Mouse (Mus musculus): ENCODE data around the gene Traf3ip2. TPM values are rescaled to one million over a fixed set of nuclear protein-coding genes. Genes with fewer than 3 reads are reported as not detected.
A peak's percentile ranks its signal among the peaks of the same experiment; 100 is the strongest.

Gene Traf3ip2
- polyA plus RNA-seq, 1 experiment from 2014 or later = 6.7 TPM

DNA sequence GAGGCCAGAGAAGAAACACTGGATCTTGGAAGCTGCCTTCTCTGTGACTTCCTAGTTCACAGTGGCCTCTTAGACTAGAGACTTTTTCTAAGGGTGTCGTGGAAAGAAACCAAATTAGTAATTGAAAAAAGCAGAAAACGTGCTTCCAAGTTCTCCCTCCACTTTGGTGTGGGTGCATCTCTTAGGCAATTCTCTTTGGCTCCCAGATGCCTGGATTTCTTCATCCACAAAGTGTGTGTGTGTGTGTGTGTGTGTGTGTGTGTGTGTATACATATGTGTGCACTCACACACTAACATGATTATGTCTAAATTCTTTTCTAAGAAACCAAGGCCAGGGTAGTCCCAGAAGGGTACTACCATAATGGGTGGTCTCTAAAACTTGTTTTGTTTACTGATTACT lies 1.2 kb downstream of the Traf3ip2 start:
- no peak for ATAC-seq
- H3K27ac ChIP-seq (ENCODE audit: low read depth, low read length) = no peak overlapping the region; the same call in 1 of the 2 replicates
- no peaks in the 10 kb centered on the region for H3K36me3 ChIP-seq (ENCODE audit: control insufficient read depth, insufficient read depth, low read length)
- peaks cover 14% of the 10 kb centered on the region for H3K4me1 ChIP-seq (ENCODE audit: control insufficient read depth, insufficient read depth, low read depth, low read length)
- no peaks in the 10 kb centered on the region for H3K27me3 ChIP-seq (replicated peaks; ENCODE audit: control insufficient read depth, insufficient read depth, low read length)
- H3K4me2 ChIP-seq (ENCODE audit: low read length) = peak overlapping the region; percentile 34; the same call in 1 of the 2 replicates
- H3K9me3 ChIP-seq (ENCODE audit: control insufficient read depth, low read length) = no peaks in the 10 kb centered on the region
- no peak overlapping the region for H3K4me3 ChIP-seq (ENCODE audit: low read length)
- no peak overlapping the region for H3K9ac ChIP-seq (ENCODE audit: low read depth, low read length)
- 25% methylated on average over 2 of the region's 2 CpGs for WGBS

DNA sequence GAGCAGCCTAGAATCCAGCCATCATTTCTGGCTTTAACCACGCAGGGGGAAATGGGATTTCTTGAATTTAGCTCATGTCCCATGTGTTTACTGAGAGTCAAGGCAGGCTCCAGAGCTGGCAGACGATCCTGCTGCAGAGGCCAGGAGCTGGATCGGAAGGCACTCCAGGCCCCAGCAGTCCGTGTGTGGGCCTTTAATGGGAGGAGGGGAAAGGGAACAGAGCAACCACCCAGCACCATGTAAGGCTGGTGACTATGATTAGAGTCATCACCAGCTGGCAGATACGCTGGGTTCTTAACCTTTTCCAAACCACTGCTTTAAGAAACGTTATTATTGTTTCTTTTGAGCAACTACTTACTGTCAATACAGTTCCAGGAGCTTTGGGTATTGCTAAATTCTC lies 1.9 kb downstream of the Traf3ip2 start:
- H3K9ac ChIP-seq (ENCODE audit: low read depth, low read length) = no peak overlapping the region
- no peaks in the 10 kb centered on the region for H3K36me3 ChIP-seq (ENCODE audit: control insufficient read depth, insufficient read depth, low read length)
- no peak overlapping the region; the same call in none of the 2 replicates for H3K27ac ChIP-seq (ENCODE audit: low read depth, low read length)
- H3K27me3 ChIP-seq (replicated peaks; ENCODE audit: control insufficient read depth, insufficient read depth, low read length) = no peaks in the 10 kb centered on the region
- 20% methylated on average over 6 of the region's 6 CpGs for WGBS
- H3K4me1 ChIP-seq (ENCODE audit: control insufficient read depth, insufficient read depth, low read depth, low read length) = peaks cover 14% of the 10 kb centered on the region
- no peak overlapping the region for H3K4me3 ChIP-seq (ENCODE audit: low read length)
- no peaks in the 10 kb centered on the region for H3K9me3 ChIP-seq (ENCODE audit: control insufficient read depth, low read length)
- H3K4me2 ChIP-seq (ENCODE audit: low read length) = no peak overlapping the region
- peak; percentile 82 for ATAC-seq

DNA sequence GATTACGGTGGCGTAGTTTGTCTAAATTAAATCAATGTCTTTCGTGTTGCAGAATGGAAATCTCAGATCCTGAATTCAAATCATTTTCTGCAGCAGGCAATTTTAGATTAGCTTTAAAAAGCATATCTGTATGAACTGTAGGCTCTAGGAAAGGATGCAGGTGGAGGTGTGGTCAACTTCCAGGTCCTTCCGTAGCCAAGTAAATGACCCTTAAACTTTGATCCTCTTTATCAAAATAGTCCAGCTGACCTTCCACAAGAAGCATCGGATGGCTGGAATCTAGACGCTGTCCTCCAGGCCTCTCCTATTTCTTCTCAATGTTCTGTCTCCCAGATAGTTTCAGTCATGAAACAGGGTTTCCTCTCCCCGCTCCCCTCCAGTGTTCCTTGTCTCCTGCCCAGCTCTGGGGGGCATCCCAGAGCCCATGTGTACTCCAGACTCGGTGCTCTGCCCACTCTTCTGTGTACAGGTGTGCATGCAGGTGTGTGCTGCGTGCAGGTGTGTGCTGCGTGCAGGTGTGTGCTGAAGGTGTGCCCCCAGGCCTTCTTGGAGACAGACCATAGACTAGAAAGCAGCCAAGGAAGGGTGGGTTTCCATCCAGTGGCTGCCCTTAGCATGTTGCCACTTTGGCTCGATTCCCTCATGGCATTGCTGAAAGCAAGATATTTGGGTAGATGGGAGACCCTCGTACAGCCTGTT lies 2.9 kb downstream of the Traf3ip2 start:
- H3K9me3 ChIP-seq (ENCODE audit: control insufficient read depth, low read length) = no peaks in the 10 kb centered on the region
- peaks cover 14% of the 10 kb centered on the region for H3K4me1 ChIP-seq (ENCODE audit: control insufficient read depth, insufficient read depth, low read depth, low read length)
- H3K9ac ChIP-seq (ENCODE audit: low read depth, low read length) = no peak overlapping the region
- H3K36me3 ChIP-seq (ENCODE audit: control insufficient read depth, insufficient read depth, low read length) = no peaks in the 10 kb centered on the region
- 91% methylated on average over 12 of the region's 12 CpGs for WGBS
- H3K4me3 ChIP-seq (ENCODE audit: low read length) = no peak overlapping the region
- H3K27me3 ChIP-seq (replicated peaks; ENCODE audit: control insufficient read depth, insufficient read depth, low read length) = no peaks in the 10 kb centered on the region
- H3K27ac ChIP-seq (ENCODE audit: low read depth, low read length) = no peak overlapping the region
- H3K4me2 ChIP-seq (ENCODE audit: low read length) = no peak overlapping the region
- no peak for ATAC-seq

DNA sequence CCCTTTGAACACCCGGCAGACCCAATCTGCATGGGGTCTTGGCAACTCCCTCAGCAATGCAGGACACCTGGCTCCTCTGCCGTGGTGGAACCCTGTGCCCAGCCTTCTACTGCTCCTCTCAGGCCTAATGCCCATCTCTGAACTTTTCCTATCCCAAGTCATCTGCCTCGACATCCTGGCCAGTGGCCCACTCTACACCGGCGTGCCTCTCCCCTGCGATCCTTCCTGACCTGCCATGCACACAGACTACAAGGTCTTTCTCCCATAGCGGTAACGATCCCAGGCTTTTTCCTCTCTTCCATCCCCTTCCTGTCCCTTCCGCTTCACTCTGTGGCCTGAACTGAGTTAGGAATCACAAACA lies 3.5 kb downstream of the Traf3ip2 start:
- Histone ChIP-seq H3K27me3 (replicated peaks; ENCODE audit: control insufficient read depth, insufficient read depth, low read length) (no peaks in the 10 kb centered on the region), H3K36me3 (ENCODE audit: control insufficient read depth, insufficient read depth, low read length) (no peaks in the 10 kb centered on the region), H3K9me3 (ENCODE audit: control insufficient read depth, low read length) (no peaks in the 10 kb centered on the region), H3K4me1 (ENCODE audit: control insufficient read depth, insufficient read depth, low read depth, low read length) (peaks cover 14% of the 10 kb centered on the region), H3K4me2 (ENCODE audit: low read length) (no peak overlapping the region), H3K9ac (ENCODE audit: low read depth, low read length) (no peak overlapping the region), H3K27ac (ENCODE audit: low read depth, low read length) (no peak overlapping the region), H3K4me3 (ENCODE audit: low read length) (no peak overlapping the region)
- ATAC-seq = no peak
- WGBS = 88% methylated on average over 9 of the region's 9 CpGs

DNA sequence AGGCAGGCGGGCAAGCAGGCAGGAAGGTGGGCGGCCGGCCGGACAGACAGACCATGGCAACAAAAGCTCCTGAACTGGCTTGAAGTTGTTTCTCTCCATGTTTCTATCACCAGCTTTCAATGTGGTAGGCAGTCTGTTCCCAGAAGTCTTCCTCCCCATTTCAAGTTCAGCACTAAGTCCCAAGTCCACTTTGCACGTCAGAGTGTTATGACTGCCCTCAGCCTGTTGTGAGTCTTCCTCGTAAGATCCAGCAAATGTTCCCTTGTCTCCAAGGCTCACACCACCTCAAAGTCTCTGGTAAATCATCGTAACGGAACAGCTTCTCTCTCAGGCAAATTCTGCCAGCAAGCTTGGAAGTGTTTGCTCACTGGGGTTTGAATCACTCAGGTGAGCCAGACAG lies 3.9 kb downstream of the Traf3ip2 start:
- H3K4me2 ChIP-seq (ENCODE audit: low read length) = no peak overlapping the region

DNA sequence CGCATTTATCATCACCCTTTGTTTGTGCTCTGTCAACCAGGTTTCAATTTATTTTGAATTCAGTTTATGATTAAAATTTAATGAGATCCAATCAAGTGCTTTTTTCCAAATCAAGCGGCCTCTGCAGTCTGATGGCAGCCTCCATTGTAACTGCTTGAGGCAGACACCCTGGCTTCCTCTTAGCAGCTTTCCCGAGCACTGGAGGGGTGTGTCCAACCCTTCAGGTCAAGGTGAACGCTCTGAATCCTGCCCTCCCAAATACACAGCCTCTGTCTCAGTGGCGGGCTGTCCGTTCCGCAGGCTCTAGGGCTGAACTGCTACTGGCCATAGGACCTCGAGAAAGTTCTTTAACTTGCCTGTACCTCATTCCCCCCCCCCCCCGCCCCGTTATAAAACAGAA lies 5.7 kb downstream of the Traf3ip2 start:
- H3K4me1 ChIP-seq (ENCODE audit: control insufficient read depth, insufficient read depth, low read depth, low read length) = peaks cover 8% of the 10 kb centered on the region
- H3K27ac ChIP-seq (ENCODE audit: low read depth, low read length) = no peak overlapping the region
- no peaks in the 10 kb centered on the region for H3K27me3 ChIP-seq (replicated peaks; ENCODE audit: control insufficient read depth, insufficient read depth, low read length)
- H3K9me3 ChIP-seq (ENCODE audit: control insufficient read depth, low read length) = no peaks in the 10 kb centered on the region
- H3K9ac ChIP-seq (ENCODE audit: low read depth, low read length) = no peak overlapping the region
- ATAC-seq = no peak
- 0 out of 2 replicates have a peak, but pooled peaks cover 2% of the 10 kb centered on the region for H3K36me3 ChIP-seq (ENCODE audit: control insufficient read depth, insufficient read depth, low read length)
- H3K4me3 ChIP-seq (ENCODE audit: low read length) = no peak overlapping the region
- H3K4me2 ChIP-seq (ENCODE audit: low read length) = no peak overlapping the region
- WGBS = 73% methylated on average over 10 of the region's 10 CpGs

More for the DNA sequence above, 3.9 kb downstream of the Traf3ip2 start:
- H3K9me3 ChIP-seq (ENCODE audit: control insufficient read depth, low read length) = no peaks in the 10 kb centered on the region
- ATAC-seq = no peak
- H3K27ac ChIP-seq (ENCODE audit: low read depth, low read length) = no peak overlapping the region
- no peaks in the 10 kb centered on the region for H3K27me3 ChIP-seq (replicated peaks; ENCODE audit: control insufficient read depth, insufficient read depth, low read length)
- 0 out of 2 replicates have a peak, but pooled peaks cover 2% of the 10 kb centered on the region for H3K36me3 ChIP-seq (ENCODE audit: control insufficient read depth, insufficient read depth, low read length)
- no peak overlapping the region for H3K9ac ChIP-seq (ENCODE audit: low read depth, low read length)
- no peak overlapping the region for H3K4me3 ChIP-seq (ENCODE audit: low read length)
- WGBS = 90% methylated on average over 8 of the region's 8 CpGs
- peaks cover 14% of the 10 kb centered on the region for H3K4me1 ChIP-seq (ENCODE audit: control insufficient read depth, insufficient read depth, low read depth, low read length)

DNA sequence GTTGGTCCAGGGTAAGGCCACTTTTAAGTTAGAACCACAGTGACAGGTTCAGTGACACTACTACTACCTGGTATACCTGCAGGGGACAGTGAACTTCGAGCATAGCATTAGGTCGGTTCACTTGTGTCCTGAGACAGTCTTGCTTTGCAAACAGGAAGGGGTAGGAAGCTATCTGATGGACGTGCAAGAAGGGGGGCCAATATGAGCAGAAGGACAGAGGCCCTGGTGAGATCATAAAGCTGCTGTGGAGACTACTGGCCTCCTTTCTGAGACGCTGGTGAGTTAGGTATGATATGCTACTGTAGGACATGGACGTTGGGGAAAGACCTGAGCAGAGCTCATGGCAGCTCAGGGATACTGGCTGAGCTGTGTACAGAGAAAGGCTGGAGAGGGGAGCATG lies 7.9 kb downstream of the Traf3ip2 start:
- Histone ChIP-seq H3K4me2 (ENCODE audit: low read length) (no peak overlapping the region), H3K4me1 (ENCODE audit: control insufficient read depth, insufficient read depth, low read depth, low read length) (peaks cover 10% of the 10 kb centered on the region), H3K9me3 (ENCODE audit: control insufficient read depth, low read length) (no peaks in the 10 kb centered on the region), H3K27ac (ENCODE audit: low read depth, low read length) (no peak overlapping the region), H3K36me3 (ENCODE audit: control insufficient read depth, insufficient read depth, low read length) (0 out of 2 replicates have a peak, but pooled peaks cover 2% of the 10 kb centered on the region), H3K9ac (ENCODE audit: low read depth, low read length) (no peak overlapping the region), H3K27me3 (replicated peaks; ENCODE audit: control insufficient read depth, insufficient read depth, low read length) (no peaks in the 10 kb centered on the region), H3K4me3 (ENCODE audit: low read length) (no peak overlapping the region)
- ATAC-seq = no peak
- 90% methylated on average over 5 of the region's 5 CpGs for WGBS

DNA sequence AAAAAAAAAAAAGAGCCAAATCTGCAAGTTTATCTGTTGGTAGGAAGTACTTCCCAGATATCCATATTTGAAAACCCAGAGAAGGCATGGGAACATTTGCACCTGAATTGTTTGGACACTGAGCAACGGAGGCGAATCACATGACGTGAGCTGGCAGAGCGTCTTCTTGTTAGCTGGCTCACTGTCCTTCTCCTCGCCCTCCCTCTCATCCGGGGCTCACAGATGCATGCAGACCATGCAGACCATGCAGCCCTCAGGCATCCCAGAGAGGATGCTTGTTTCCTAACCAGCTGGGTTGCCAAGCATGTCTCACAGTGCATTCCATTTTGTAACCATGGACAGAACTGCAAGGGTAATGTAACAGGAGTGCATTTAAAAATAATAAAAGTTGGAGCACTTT lies 11.1 kb downstream of the Traf3ip2 start:
- no peaks in the 10 kb centered on the region for H3K27me3 ChIP-seq (replicated peaks; ENCODE audit: control insufficient read depth, insufficient read depth, low read length)
- no peak overlapping the region for H3K4me2 ChIP-seq (ENCODE audit: low read length)
- no peak overlapping the region for H3K4me3 ChIP-seq (ENCODE audit: low read length)
- peak; percentile 41 for ATAC-seq
- H3K9me3 ChIP-seq (ENCODE audit: control insufficient read depth, low read length) = no peaks in the 10 kb centered on the region
- H3K4me1 ChIP-seq (ENCODE audit: control insufficient read depth, insufficient read depth, low read depth, low read length) = peaks cover 8% of the 10 kb centered on the region
- no peak overlapping the region for H3K27ac ChIP-seq (ENCODE audit: low read depth, low read length)
- WGBS = 41% methylated on average over 6 of the region's 6 CpGs
- 0 out of 2 replicates have a peak, but pooled peaks cover 2% of the 10 kb centered on the region for H3K36me3 ChIP-seq (ENCODE audit: control insufficient read depth, insufficient read depth, low read length)
- H3K9ac ChIP-seq (ENCODE audit: low read depth, low read length) = no peak overlapping the region

DNA sequence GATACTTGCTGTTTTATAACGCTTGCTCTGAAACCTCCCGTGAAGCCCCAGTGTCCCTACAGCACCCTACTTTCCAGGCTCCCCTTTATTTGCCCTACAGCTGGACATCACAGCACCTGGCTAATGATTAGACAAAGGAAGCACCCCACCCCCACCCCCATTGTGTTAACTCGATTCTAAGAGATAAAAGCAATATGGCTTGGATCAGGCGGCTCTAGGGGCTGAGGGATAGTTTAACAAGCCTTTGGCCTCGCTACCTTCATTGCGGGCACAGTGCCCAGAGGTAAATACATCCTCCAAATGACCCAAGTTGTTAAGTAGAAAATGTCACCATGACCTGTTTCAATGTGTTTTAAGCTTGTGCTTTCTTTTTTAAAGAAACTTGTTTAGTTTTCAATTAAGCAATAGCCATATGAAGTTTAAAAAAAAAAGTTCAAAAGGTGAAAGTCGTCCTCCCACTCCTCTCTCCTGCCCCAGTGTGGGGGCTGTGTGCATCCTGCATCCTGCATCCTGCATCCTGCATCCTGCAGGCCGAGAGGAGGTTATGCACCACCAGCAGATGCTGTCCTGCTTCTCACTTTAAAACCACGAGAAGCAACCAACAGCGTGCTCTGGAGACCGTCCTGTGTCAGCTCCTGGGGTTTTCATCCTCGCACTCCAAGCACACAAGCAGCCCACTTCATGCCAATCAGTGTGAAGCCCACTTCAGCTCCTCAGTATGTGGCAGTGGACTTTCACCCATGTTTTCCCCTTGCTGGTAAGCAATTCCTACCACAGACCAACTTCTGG lies 12.3 kb downstream of the Traf3ip2 start:
- no peak for ATAC-seq
- peaks cover 15% of the 10 kb centered on the region for H3K4me1 ChIP-seq (ENCODE audit: control insufficient read depth, insufficient read depth, low read depth, low read length)
- WGBS = 56% methylated on average over 12 of the region's 12 CpGs
- no peak overlapping the region for H3K4me2 ChIP-seq (ENCODE audit: low read length)
- H3K36me3 ChIP-seq (ENCODE audit: control insufficient read depth, insufficient read depth, low read length) = 0 out of 2 replicates have a peak, but pooled peaks cover 2% of the 10 kb centered on the region
- no peak overlapping the region for H3K4me3 ChIP-seq (ENCODE audit: low read length)
- H3K27me3 ChIP-seq (replicated peaks; ENCODE audit: control insufficient read depth, insufficient read depth, low read length) = no peaks in the 10 kb centered on the region
- H3K9me3 ChIP-seq (ENCODE audit: control insufficient read depth, low read length) = no peaks in the 10 kb centered on the region
- no peak overlapping the region for H3K27ac ChIP-seq (ENCODE audit: low read depth, low read length)
- H3K9ac ChIP-seq (ENCODE audit: low read depth, low read length) = no peak overlapping the region
